Mouse (Mus musculus): ENCODE results near the gene Ciz1. TPM values are rescaled to one million over a fixed set of nuclear protein-coding genes. Genes with fewer than 3 reads are reported as not detected.

Ciz1 gene
- polyA plus RNA-seq, 1 experiment from 2014 or later, result 41.9 TPM

GRCm38 (mm10) chr2:32351471-32351961 lies 611 bp upstream of the Ciz1 start:
- H3K4me2 ChIP-seq (ENCODE audit: low read depth, low read length), result peak overlapping the region; percentile 93
- 0 out of 2 replicates have a peak overlapping the region, but pooled peaks have one; percentile 10 for H3K27ac ChIP-seq (ENCODE audit: low read length)
- peak overlapping the region; percentile 84; the same call in 1 of the 2 replicates for H3K9ac ChIP-seq (ENCODE audit: low read length)
- H3K9me3 ChIP-seq (replicated peaks; ENCODE audit: control insufficient read depth, low read length), result no peaks in the 10 kb centered on the region
- WGBS, result 54% methylated on average over 9 of the region's 9 CpGs
- H3K4me1 ChIP-seq (ENCODE audit: control insufficient read depth, insufficient read depth, low read length), result peaks cover 11% of the 10 kb centered on the region
- H3K27me3 ChIP-seq (ENCODE audit: control insufficient read depth, insufficient read depth, low read length), result no peaks in the 10 kb centered on the region
- H3K36me3 ChIP-seq (ENCODE audit: control insufficient read depth, insufficient read depth, low read length), result no peaks in the 10 kb centered on the region
- peak overlapping the region; percentile 72 for H3K4me3 ChIP-seq (replicated peaks; ENCODE audit: low read length)
- ATAC-seq (ENCODE audit: insufficient read depth, low FRiP score), result no peak

GRCm38 (mm10) chr2:32353007-32353542 lies 948 bp downstream of the Ciz1 start, which contains the start of gene Dnm1:
Gene Dnm1 (minus strand): TSS chr2:32353338.
- under 1% methylated on average over 62 of the region's 63 CpGs for WGBS
- ATAC-seq (ENCODE audit: insufficient read depth, low FRiP score), result peak; percentile 77; the same call in 1 of the 2 replicates
- Histone ChIP-seq H3K4me3 (replicated peaks; ENCODE audit: low read length) (peak within 1 kb of the TSS; percentile 72), H3K27me3 (ENCODE audit: control insufficient read depth, insufficient read depth, low read length) (no peaks in the 10 kb centered on the region), H3K4me2 (ENCODE audit: low read depth, low read length) (peak within 1 kb of the TSS; percentile 93), H3K27ac (ENCODE audit: low read length) (peak within 1 kb of the TSS; percentile 66), H3K4me1 (ENCODE audit: control insufficient read depth, insufficient read depth, low read length) (peaks cover 11% of the 10 kb centered on the region), H3K9ac (ENCODE audit: low read length) (peak within 1 kb of the TSS; percentile 84), H3K9me3 (replicated peaks; ENCODE audit: control insufficient read depth, low read length) (no peaks in the 10 kb centered on the region), H3K36me3 (ENCODE audit: control insufficient read depth, insufficient read depth, low read length) (no peaks in the 10 kb centered on the region)

- H3K4me3 ChIP-seq (replicated peaks; ENCODE audit: low read length), result no peak overlapping the region
- peak overlapping the region; percentile 93 for H3K4me2 ChIP-seq (ENCODE audit: low read depth, low read length)
- ATAC-seq (ENCODE audit: insufficient read depth, low FRiP score), result no peak
- H3K9ac ChIP-seq (ENCODE audit: low read length), result no peak overlapping the region
- H3K4me1 ChIP-seq (ENCODE audit: control insufficient read depth, insufficient read depth, low read length), result peaks cover 11% of the 10 kb centered on the region
- no peaks in the 10 kb centered on the region for H3K36me3 ChIP-seq (ENCODE audit: control insufficient read depth, insufficient read depth, low read length)
- H3K9me3 ChIP-seq (replicated peaks; ENCODE audit: control insufficient read depth, low read length), result no peaks in the 10 kb centered on the region
- H3K27me3 ChIP-seq (ENCODE audit: control insufficient read depth, insufficient read depth, low read length), result no peaks in the 10 kb centered on the region
- peak overlapping the region; percentile 66 for H3K27ac ChIP-seq (ENCODE audit: low read length)
- WGBS, result 39% methylated on average over 6 of the region's 6 CpGs
These were observed 1.7 kb downstream of the Ciz1 start for GRCm38 (mm10) chr2:32353836-32354235.

- 74% methylated on average over 3 of the region's 3 CpGs for WGBS
- peak overlapping the region; percentile 66 for H3K27ac ChIP-seq (ENCODE audit: low read length)
These were observed 2.3 kb downstream of the Ciz1 start for GRCm38 (mm10) chr2:32354336-32354895.

GRCm38 (mm10) chr2:32356216-32356615 lies 4.1 kb downstream of the Ciz1 start:
- H3K4me2 ChIP-seq (ENCODE audit: low read depth, low read length), result no peak overlapping the region
- ATAC-seq (ENCODE audit: insufficient read depth, low FRiP score), result no peak
- no peaks in the 10 kb centered on the region for H3K27me3 ChIP-seq (ENCODE audit: control insufficient read depth, insufficient read depth, low read length)
- no peaks in the 10 kb centered on the region for H3K9me3 ChIP-seq (replicated peaks; ENCODE audit: control insufficient read depth, low read length)
- H3K27ac ChIP-seq (ENCODE audit: low read length), result no peak overlapping the region
- H3K36me3 ChIP-seq (ENCODE audit: control insufficient read depth, insufficient read depth, low read length), result no peaks in the 10 kb centered on the region
- WGBS, result 56% methylated on average over 10 of the region's 10 CpGs
- peaks cover 7% of the 10 kb centered on the region for H3K4me1 ChIP-seq (ENCODE audit: control insufficient read depth, insufficient read depth, low read length)
- H3K4me3 ChIP-seq (replicated peaks; ENCODE audit: low read length), result no peak overlapping the region
- H3K9ac ChIP-seq (ENCODE audit: low read length), result no peak overlapping the region

More at GRCm38 (mm10) chr2:32354336-32354895, 2.3 kb downstream of the Ciz1 start:
- H3K4me3 ChIP-seq (replicated peaks; ENCODE audit: low read length), result no peak overlapping the region
- no peak for ATAC-seq (ENCODE audit: insufficient read depth, low FRiP score)
- H3K4me1 ChIP-seq (ENCODE audit: control insufficient read depth, insufficient read depth, low read length), result peaks cover 11% of the 10 kb centered on the region
- H3K9me3 ChIP-seq (replicated peaks; ENCODE audit: control insufficient read depth, low read length), result no peaks in the 10 kb centered on the region
- no peaks in the 10 kb centered on the region for H3K36me3 ChIP-seq (ENCODE audit: control insufficient read depth, insufficient read depth, low read length)
- no peaks in the 10 kb centered on the region for H3K27me3 ChIP-seq (ENCODE audit: control insufficient read depth, insufficient read depth, low read length)
- no peak overlapping the region for H3K4me2 ChIP-seq (ENCODE audit: low read depth, low read length)
- H3K9ac ChIP-seq (ENCODE audit: low read length), result no peak overlapping the region

GRCm38 (mm10) chr2:32357710-32358109 lies 5.6 kb downstream of the Ciz1 start:
- 71% methylated on average over 3 of the region's 3 CpGs for WGBS
- H3K4me2 ChIP-seq (ENCODE audit: low read depth, low read length), result no peak overlapping the region
- no peaks in the 10 kb centered on the region for H3K27me3 ChIP-seq (ENCODE audit: control insufficient read depth, insufficient read depth, low read length)
- H3K9me3 ChIP-seq (replicated peaks; ENCODE audit: control insufficient read depth, low read length), result no peaks in the 10 kb centered on the region
- H3K4me3 ChIP-seq (replicated peaks; ENCODE audit: low read length), result no peak overlapping the region
- no peak overlapping the region for H3K9ac ChIP-seq (ENCODE audit: low read length)
- no peaks in the 10 kb centered on the region for H3K36me3 ChIP-seq (ENCODE audit: control insufficient read depth, insufficient read depth, low read length)
- no peak for ATAC-seq (ENCODE audit: insufficient read depth, low FRiP score)
- H3K27ac ChIP-seq (ENCODE audit: low read length), result no peak overlapping the region
- H3K4me1 ChIP-seq (ENCODE audit: control insufficient read depth, insufficient read depth, low read length), result 0 out of 2 replicates have a peak, but pooled peaks cover 7% of the 10 kb centered on the region

GRCm38 (mm10) chr2:32358381-32358780 lies 6.3 kb downstream of the Ciz1 start:
- 59% methylated on average over 10 of the region's 10 CpGs for WGBS
- H3K27ac ChIP-seq (ENCODE audit: low read length), result no peak overlapping the region
- no peak for ATAC-seq (ENCODE audit: insufficient read depth, low FRiP score)
- H3K4me1 ChIP-seq (ENCODE audit: control insufficient read depth, insufficient read depth, low read length), result 0 out of 2 replicates have a peak, but pooled peaks cover 7% of the 10 kb centered on the region
- no peak overlapping the region for H3K4me2 ChIP-seq (ENCODE audit: low read depth, low read length)
- no peak overlapping the region for H3K4me3 ChIP-seq (replicated peaks; ENCODE audit: low read length)
- no peaks in the 10 kb centered on the region for H3K27me3 ChIP-seq (ENCODE audit: control insufficient read depth, insufficient read depth, low read length)
- no peak overlapping the region for H3K9ac ChIP-seq (ENCODE audit: low read length)
- H3K36me3 ChIP-seq (ENCODE audit: control insufficient read depth, insufficient read depth, low read length), result no peaks in the 10 kb centered on the region
- no peaks in the 10 kb centered on the region for H3K9me3 ChIP-seq (replicated peaks; ENCODE audit: control insufficient read depth, low read length)

GRCm38 (mm10) chr2:32360741-32361140 lies 8.6 kb downstream of the Ciz1 start:
- Histone ChIP-seq H3K9me3 (replicated peaks; ENCODE audit: control insufficient read depth, low read length) (no peaks in the 10 kb centered on the region), H3K9ac (ENCODE audit: low read length) (no peak overlapping the region; the same call in 1 of the 2 replicates), H3K27ac (ENCODE audit: low read length) (no peak overlapping the region), H3K4me3 (replicated peaks; ENCODE audit: low read length) (peak overlapping the region; percentile 44), H3K36me3 (ENCODE audit: control insufficient read depth, insufficient read depth, low read length) (no peaks in the 10 kb centered on the region), H3K4me1 (ENCODE audit: control insufficient read depth, insufficient read depth, low read length) (peaks cover 16% of the 10 kb centered on the region; the same call in 1 of the 2 replicates), H3K27me3 (ENCODE audit: control insufficient read depth, insufficient read depth, low read length) (no peaks in the 10 kb centered on the region), H3K4me2 (ENCODE audit: low read depth, low read length) (peak overlapping the region; percentile 75)
- whole genome bisulfite sequencing, result 5% methylated on average over 14 of the region's 14 CpGs
- ATAC-seq (ENCODE audit: insufficient read depth, low FRiP score), result no peak

GRCm38 (mm10) chr2:32361437-32361836 lies 9.3 kb downstream of the Ciz1 start:
- Histone ChIP-seq H3K4me1 (ENCODE audit: control insufficient read depth, insufficient read depth, low read length) (peaks cover 16% of the 10 kb centered on the region; the same call in 1 of the 2 replicates), H3K27ac (ENCODE audit: low read length) (no peak overlapping the region), H3K9me3 (replicated peaks; ENCODE audit: control insufficient read depth, low read length) (no peaks in the 10 kb centered on the region), H3K4me3 (replicated peaks; ENCODE audit: low read length) (peak overlapping the region; percentile 44), H3K36me3 (ENCODE audit: control insufficient read depth, insufficient read depth, low read length) (no peaks in the 10 kb centered on the region), H3K9ac (ENCODE audit: low read length) (peak overlapping the region; percentile 61), H3K27me3 (ENCODE audit: control insufficient read depth, insufficient read depth, low read length) (no peaks in the 10 kb centered on the region), H3K4me2 (ENCODE audit: low read depth, low read length) (peak overlapping the region; percentile 75)
- 3% methylated on average over 24 of the region's 24 CpGs for WGBS
- ATAC-seq (ENCODE audit: insufficient read depth, low FRiP score), result peak; percentile 74
